17 mouse cellular contexts compared by ENCODE assay signal in the genomic region with DNA sequence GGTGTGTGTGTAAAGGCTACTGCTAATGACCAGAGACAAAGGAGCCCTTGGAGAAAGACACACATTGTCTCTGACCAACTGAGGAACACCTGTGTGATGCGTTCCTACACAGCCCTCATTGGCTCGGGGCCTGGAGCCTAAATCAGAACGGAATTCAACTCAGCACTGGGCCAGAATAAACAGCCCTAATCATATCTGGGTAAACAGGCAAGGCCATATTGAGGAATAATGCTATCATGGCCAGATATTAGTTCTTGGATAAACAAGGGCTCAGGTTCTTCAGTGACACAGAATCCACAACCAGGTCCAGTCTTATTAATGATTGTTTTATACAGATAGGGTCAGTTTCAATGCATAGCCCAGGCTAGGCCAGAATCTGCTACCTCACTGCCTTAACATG.
"Had no signal": no experiment of that assay in that cellular context is flagged by ENCODE, and none has a peak within 500 bp of the region (broad histone marks: within the 10 kb centered on the region; RNA-seq: fewer than 3 reads in every experiment).

No protein-coding gene starts in this region.

- H3K4me1 ChIP-seq: liver, embryonic 15.5 days; lung, embryonic 15.5 days had no signal

- H3K4me3 ChIP-seq: liver, embryonic 15.5 days; lung, embryonic 15.5 days; megakaryocyte, embryonic 14.5 days; midbrain, embryonic 13.5 days; midbrain, embryonic 15.5 days; neural tube, embryonic 13.5 days had no signal

- H3K36me3 ChIP-seq: midbrain, embryonic 15.5 days had no signal

- ATAC-seq: liver, postnatal 0 days; lung, postnatal 0 days; midbrain, embryonic 13.5 days; midbrain, embryonic 15.5 days had no signal

- H3K27me3 ChIP-seq: liver, embryonic 15.5 days; lung, embryonic 15.5 days; midbrain, embryonic 13.5 days; midbrain, embryonic 15.5 days; neural tube, embryonic 13.5 days had no signal

- H3K9ac ChIP-seq: liver, embryonic 15.5 days; liver, postnatal 0 days; lung, embryonic 15.5 days; midbrain, embryonic 13.5 days; midbrain, embryonic 15.5 days; neural tube, embryonic 13.5 days had no signal

- H3K27ac ChIP-seq: liver, embryonic 15.5 days; lung, embryonic 15.5 days; macrophage; midbrain, embryonic 13.5 days; midbrain, embryonic 15.5 days; neural tube, embryonic 13.5 days had no signal

- H3K9me3 ChIP-seq: liver, embryonic 15.5 days; lung, embryonic 15.5 days; midbrain, embryonic 13.5 days; midbrain, embryonic 15.5 days; neural tube, embryonic 13.5 days had no signal

- H3K4me2 ChIP-seq: liver, embryonic 15.5 days; lung, embryonic 15.5 days; midbrain, embryonic 11.5 days; midbrain, embryonic 13.5 days; midbrain, embryonic 15.5 days; neural tube, embryonic 13.5 days had no signal

- DNase-seq: liver, postnatal 0 days; lung, adult 2 months; lung, postnatal 14 days; lung, postnatal 36 days; right cerebral cortex, postnatal 14 days; thymus, adult 2 months; thymus, postnatal 25 days; thymus, postnatal 4 days had no signal
